Mouse (Mus musculus) c-Kit-negative CD71-positive TER-119-positive erythroid progenitor cells, embryonic 14.5 days (primary cell): ENCODE results near the gene Rtl9.
A peak's percentile ranks its signal among the peaks of the same experiment; 100 is the strongest.

Source experiments
- DNase-seq: peaks from one replicate; pipeline ENCODE4 v3.0.0-alpha.2; 2013; ENCODE audit warnings: low read depth, low spot score

Rtl9 gene

DNA sequence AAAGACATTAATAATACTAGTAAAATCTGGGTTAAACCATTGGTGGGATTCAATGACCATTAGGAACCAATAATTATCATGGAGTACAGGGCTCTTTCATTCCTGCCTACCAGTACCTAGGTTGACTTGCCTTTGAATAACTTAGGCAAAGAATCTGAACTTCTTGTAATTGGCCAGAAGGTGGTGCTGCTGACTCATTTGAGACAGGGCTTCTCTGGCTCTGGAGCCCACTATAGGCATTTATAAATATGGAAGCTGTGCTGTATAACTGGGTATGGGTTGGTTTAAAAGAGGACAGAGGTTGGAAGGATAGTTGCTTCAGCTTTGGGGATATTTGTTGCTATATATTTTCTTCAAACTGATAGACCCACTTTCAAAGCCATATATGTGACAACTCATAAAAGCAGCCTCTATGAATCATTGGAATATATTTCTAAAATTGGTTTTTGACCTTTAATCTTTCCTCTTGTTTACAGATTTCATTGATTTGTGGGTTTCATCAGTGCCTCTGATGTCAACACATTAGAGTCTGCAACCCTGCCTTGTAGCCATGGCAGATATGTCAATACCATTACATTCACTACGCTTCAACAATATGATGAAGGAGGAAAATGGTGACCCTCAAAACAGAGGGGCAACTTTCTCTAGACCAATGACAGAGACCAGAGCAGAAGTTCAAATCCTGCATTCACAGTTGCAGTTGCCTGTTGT, at the start of gene Rtl9:
TSS of gene Rtl9 (plus strand) at position 551 of the 711 bp plus-strand sequence.
- DNase-seq, result no peak

DNA sequence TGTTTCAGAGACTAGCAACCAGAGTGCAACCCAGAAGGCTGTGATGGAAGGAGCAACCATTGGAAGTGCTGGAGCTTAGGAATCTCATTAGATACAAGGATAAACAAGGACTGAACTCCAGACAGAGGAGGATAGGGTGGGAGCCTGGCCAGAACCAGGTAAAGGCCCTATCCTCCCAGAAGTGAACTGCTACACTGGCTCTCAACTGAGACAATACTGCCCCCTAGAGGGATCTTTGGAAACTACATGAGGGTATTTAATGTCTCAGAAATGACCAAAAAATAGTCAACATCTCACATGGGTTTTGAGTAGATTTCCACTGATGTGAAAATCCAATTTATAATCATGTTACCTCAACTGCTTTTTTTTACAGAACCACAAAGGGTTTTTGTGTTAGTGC, 47.9 kb upstream of the Rtl9 start:
- peak; percentile 58 for DNase-seq

- DNase-seq, result no peak
These were observed 47.5 kb upstream of the Rtl9 start for GRCm38 (mm10) chrX:143051921-143052320.

DNA sequence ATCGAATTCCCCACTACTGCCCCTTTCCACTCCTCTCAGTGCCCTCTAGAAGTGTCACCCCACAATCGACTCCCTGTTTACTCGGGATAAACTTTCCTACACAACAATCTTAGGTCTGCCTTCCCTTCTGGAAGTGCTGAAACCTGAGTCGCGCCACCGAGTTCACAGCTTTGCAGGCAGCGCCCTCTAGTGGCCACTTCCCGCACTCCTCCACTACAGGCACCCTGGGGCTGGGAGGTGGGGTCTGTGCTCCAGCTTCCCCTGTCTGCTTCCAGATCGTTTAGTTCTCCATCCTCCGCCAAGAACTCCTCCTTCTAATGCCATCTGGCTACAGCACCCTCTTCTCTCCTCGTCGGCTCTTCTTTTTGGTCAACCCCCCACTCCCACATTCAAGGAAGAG, 40.6 kb upstream of the Rtl9 start:
- DNase-seq, result peak; percentile 31

GRCm38 (mm10) chrX:143062641-143063355, 36.6 kb upstream of the Rtl9 start:
- DNase-seq, result no peak

DNA sequence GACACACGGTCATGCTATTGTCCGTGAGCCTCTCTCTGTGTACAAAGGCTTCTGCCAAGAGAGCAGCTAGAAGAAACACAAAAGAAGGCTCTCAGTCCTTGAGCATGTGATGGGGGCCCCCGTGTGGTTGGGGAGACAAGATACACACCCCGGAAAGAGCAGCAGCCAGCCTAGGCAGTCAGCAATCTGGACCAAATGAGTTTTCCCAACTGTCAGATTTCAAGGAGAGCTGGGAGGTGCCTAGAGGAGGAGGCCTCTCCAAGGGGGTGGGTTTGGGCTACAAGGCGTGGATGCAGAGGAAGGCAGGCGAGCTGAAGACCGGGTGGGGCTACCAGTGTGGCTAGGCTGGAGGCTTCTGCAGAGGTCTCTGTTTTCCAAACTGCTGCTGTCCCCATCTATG, 35.6 kb upstream of the Rtl9 start:
- no peak for DNase-seq

DNA sequence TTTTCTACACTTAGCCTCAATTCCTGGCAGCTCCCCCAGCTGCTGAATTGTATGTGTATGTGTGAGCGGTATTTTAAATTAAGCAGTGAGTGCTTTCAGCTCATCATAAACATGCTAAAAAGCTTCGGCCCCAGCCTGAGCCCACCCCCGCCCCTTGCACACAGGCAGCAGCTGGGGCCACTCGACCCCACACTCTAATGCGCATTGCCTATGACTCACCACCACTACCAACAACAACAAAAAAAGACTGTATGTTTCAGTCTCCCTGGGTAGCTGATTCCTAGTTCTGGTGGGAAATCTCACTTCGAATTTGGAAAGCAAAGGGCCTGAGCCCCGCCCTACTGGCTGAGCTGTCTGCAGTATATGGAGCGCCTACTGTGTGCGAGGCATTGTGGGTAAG, 35.1 kb upstream of the Rtl9 start:
- DNase-seq, result no peak

- DNase-seq, result no peak
These were observed 32.9 kb upstream of the Rtl9 start for GRCm38 (mm10) chrX:143066320-143067114.

- DNase-seq, result no peak
These were observed 32.3 kb upstream of the Rtl9 start for GRCm38 (mm10) chrX:143067115-143067514.

GRCm38 (mm10) chrX:143067576-143067975, 31.8 kb upstream of the Rtl9 start:
- DNase-seq, result no peak

GRCm38 (mm10) chrX:143080458-143081336, 18.7 kb upstream of the Rtl9 start:
- no peak for DNase-seq

GRCm38 (mm10) chrX:143082732-143083131, 16.7 kb upstream of the Rtl9 start:
- DNase-seq, result no peak

DNA sequence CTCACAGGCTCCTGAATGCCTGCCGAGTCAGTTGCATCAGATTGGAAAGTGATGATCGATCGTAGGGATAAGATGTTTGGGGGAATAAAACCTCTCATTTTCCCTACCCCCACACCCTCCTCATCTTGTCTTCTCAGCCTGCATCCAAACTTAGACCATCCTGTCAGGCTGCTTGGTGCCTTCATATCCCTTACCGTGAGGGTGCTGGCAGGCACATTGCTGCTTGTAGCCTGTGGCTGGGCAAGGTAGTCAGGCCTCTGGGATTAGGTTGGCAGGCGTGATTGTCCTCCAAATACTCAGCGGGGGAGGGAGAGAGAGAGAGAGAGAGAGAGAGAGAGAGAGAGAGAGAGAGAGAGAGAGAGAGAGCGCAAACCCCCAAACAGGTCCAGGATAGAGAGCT, 11.2 kb upstream of the Rtl9 start:
- DNase-seq, result no peak

GRCm38 (mm10) chrX:143090904-143091588, 8.3 kb upstream of the Rtl9 start:
- DNase-seq, result no peak

DNA sequence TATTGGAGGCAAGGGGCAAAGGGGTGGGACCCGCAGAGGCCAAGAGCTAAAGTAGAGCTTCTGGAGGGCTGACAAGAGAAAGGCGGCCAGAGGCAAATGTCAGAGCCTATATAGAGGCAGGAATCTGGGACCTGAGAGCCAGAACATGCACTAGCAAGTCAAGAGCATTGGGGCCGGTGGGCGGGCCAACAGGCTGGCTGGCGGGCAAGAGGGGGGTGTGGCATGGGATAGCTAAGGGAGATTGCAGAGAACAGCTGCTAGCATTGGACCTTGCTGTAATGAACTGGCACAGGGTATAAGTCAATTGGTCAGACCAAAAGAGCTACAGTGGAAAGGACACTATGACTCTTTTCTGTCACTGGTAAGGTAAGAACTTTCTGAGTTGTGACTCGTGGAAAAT, 1.8 kb upstream of the Rtl9 start:
- no peak for DNase-seq

DNA sequence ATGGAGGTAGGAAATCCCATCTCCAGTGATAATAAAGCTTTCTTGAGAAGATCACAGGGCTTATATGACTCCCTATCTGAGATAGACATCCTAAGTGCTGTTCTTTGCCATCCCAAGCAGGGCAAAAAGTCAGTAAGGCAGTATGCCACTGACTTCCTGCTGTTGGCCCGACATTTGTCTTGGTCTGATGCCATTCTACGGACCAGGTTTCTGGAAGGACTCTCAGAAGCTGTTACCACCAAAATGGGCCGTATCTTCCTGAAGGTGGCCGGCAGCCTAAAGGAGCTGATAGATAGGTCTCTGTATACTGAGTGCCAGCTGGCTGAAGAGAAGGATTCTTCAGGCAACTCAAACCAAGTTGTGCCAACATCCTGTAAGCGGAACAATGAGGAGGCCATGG, 3.8 kb downstream of the Rtl9 start:
- no peak for DNase-seq

DNA sequence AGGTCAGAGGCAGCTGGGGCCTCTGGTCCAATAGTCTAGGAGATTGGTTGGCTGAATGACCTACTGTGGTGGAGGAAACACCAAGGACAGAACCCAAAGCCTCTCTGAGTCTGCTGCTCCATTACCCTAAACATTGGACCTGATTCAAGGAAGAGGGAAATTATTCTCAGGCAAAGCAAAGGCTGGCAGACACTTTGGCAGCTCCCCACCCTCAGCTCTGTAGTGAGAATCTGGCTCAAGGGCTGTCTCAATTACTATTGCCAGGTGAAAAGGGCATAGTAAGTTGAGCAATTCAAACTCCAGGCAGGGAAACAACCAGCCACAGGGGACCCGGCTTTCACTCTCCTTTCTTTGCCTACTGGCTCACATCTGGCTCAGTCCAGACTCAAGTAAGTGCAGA, 6.5 kb downstream of the Rtl9 start:
- DNase-seq, result no peak

GRCm38 (mm10) chrX:143112546-143112945, 13.2 kb downstream of the Rtl9 start:
- no peak for DNase-seq
